Mouse (Mus musculus) adrenal gland, adult 8-10 months (tissue): ENCODE data around the gene Nudcd2. TPM values are rescaled to one million over a fixed set of nuclear protein-coding genes. Genes with fewer than 3 reads are reported as not detected.

Experiments used
- DNase-seq: peaks from one replicate; pipeline ENCODE4 v3.0.0; 2022
- total RNA-seq, 4 experiments: library from RNA; stranded (reverse); gene quantifications; 2 replicates each; pipeline ENCODE4 v1.2.4; 2022

Gene Nudcd2
- total RNA-seq, 4 experiments from 2014 or later: 26.4 to 31.4 (median 29.8) TPM

GRCm38 (mm10) chr11:40755968-40756367 is 22.5 kb downstream of the Nudcd2 start:
- no peak for DNase-seq

GRCm38 (mm10) chr11:40759896-40760295 is 26.4 kb downstream of the Nudcd2 start:
- no peak for DNase-seq

DNA sequence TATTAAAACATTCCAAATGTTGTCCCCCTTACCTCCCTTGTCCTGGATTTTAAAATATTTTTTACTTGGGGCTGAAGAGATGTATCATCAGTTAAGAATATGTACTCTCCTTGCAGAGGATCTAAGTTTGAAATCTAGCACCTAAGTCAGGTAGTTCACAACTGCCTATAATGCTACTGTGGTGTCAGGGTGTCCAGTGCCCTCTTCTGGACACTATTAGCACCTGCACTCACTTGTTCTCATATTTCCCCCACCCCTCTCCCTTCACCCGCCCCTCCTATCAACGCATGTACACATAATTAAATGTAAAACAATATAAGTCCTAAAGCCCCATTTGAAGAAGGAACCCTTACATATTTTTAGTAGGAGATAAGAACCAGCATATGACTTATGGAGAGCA is 29.9 kb downstream of the Nudcd2 start:
- no peak for DNase-seq

DNA sequence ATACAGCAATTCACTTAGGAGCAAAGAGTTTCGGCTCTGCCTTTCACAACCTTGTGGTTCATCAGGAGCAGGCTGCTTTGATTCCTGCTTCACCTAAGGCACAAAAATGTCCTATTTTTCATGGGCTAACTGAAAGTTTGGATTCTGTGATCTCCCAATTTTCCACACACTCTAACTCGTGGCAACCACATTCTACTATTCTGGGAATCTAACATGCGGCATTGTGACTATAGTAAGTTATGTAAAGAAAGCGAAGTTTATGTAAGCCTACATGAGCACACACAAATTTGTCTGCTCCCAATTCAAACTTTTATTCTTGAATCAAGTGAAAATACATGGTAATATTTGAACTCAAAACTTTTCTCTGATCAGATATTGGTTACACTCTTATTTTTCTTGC is 31.2 kb downstream of the Nudcd2 start:
- no peak for DNase-seq

DNA sequence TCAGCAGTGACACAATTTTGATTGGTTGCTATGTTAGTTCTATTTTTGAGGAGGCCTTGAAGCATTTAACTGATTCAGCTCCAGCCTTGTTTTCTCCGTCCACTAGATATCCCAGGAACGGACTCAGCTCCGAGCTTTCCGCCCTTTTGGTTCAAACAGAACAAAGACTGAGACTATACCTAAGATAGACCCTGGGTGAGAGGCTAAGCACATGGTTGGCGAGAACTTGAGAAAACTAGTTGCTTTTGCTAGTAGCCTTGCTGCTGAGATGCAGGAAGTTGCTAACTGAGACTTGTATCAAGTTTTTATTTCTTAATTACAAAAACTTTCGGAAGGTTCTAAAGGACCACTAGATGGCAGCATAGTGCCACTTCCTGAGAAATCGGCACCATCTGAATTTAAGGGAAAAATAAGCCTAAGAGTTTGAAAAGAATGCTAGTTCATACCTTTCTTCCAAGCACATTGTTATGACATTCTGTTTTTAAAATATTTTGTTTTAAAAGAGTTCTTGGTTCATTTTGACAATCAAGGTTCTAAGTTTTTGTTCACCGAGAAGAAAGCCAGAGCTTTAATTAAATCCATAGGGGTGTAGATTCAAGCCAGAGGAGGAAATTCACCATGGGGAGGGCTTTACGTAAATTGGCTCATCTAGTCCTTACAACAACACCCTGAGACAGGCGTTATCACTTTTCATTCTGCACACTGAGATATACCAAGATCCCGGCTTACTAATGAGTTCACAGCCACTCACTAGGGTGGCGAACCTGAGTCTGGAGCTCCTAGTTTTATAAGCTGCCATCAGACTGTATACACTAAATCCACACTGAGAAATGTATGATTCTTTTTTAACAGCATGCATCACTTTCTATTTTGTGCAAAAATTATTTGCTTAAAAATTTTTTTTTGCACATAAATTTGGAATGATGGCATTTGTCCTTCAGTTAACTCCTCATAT is 42.1 kb downstream of the Nudcd2 start:
- no peak for DNase-seq

GRCm38 (mm10) chr11:40781857-40782256 is 48.4 kb downstream of the Nudcd2 start:
- no peak for DNase-seq

DNA sequence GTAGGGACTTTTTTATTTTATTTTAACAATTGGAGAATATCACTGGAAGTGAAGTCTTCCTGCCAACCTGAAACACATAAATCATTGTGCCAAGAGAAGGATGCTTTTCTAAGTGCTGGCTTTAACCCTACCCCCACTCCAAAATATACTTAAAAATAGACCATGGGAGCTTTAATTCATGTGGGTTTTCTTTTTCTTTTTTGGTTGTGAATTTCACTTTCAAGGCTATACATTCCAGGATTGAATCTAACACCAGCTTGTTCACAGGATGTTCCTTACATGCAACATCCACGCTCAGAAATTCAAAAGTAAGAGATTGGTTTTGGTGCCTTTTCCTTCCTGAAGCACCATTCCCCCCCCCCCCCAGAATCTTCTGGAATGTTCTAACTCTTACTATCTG is 49.9 kb downstream of the Nudcd2 start:
- no peak for DNase-seq

DNA sequence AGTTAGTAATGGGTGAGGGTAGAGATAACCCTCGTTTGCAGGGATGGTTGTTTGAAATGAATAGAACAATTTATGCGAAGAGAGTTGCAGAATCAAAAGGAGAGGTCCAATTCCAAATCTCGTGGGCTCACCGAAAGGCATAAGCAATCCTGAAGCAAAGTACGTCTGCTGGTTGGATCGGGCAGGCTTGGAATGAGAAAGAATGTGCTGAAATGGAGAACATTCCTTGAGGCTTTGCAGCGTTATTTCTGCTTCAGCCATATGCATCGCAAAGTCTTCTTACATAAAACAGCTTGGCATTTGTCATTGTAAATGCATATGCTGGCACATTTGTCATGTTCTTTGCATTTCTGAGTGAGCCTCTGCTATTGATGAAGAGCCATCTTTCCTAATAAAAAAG is 50.9 kb downstream of the Nudcd2 start:
- no peak for DNase-seq

- DNase-seq: no peak
Measured at GRCm38 (mm10) chr11:40786900-40787299, 53.4 kb downstream of the Nudcd2 start.

Other genes with a start within 250 kb of the Nudcd2 start
- gene Mat2b, start 38.5 kb upstream of the Nudcd2 start, total RNA-seq: 100 to 1,000 TPM in 1 of 4 experiments, 10 to 100 TPM in 3; 86.3 to 102 (median 93.8) TPM
- gene Hmmr, start 245 bp upstream of the Nudcd2 start, total RNA-seq: 1 to 10 TPM in 1 of 4 experiments, under 1 TPM in 3; 0.51 to 1.0 (median 0.60) TPM
- gene Ccng1, start 21.6 kb downstream of the Nudcd2 start, total RNA-seq: 10 to 100 TPM; 65.4 to 88.5 (median 78.1) TPM